Mouse (Mus musculus) megakaryocyte, embryonic 14.5 days (primary cell): ENCODE measurements at regions not wholly inside any gene's neighbourhood (a gene's known extent, or its start where the extent isn't known, plus 50 kb on each side); places are given as distances from the start of the nearest gene placed in this dataset.

Source experiments
- H3K27me3 ChIP-seq: replicated peaks from 2 replicates; pipeline ENCODE3; 2012; ENCODE audit warnings: inconsistent platforms
- H3K36me3 ChIP-seq: replicated peaks from 2 replicates; pipeline ENCODE3; 2012; ENCODE audit warnings: low read length, inconsistent platforms, mixed read lengths
- H3K4me1 ChIP-seq: 2 replicates; pipeline ENCODE4 v1.6.1; 2012; ENCODE audit warnings: inconsistent platforms
- H3K4me3 ChIP-seq: replicated peaks from 2 replicates; pipeline ENCODE3; 2012; ENCODE audit warnings: moderate library complexity, mild to moderate bottlenecking, inconsistent platforms
- H3K9me3 ChIP-seq: 2 replicates; pipeline ENCODE4 v1.6.1; 2012; ENCODE audit warnings: inconsistent platforms
- FLI1 ChIP-seq: IDR thresholded peaks from 2 replicates; pipeline ENCODE4 v1.6.1; 2012; ENCODE audit warnings: low read length, inconsistent platforms, mixed read lengths
- GATA1 ChIP-seq: IDR thresholded peaks from 3 replicates; pipeline ENCODE4 v1.6.1; 2012; ENCODE audit warnings: mixed read lengths, low read length, inconsistent platforms, borderline replicate concordance

DNA sequence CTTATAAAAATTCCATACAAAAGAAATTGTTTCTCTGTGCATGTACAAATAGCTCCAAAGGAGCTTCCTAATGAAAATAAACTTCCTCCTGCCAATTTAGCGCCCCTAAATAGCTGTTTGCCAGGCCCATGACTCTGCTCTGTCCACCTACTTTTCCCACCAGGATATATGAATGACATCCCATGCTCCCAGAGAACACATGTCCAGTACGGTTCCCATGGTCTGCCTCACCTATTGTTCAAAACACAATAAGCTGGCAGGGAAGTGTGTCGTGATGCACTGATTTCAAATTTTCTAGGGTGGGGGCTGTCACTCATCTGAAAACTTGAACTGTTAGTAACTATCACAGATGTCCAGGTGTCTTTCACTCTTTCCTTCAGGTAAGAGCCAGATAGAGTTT, 305.8 kb downstream of the Gja1 start:
- Histone ChIP-seq H3K4me1 (no peaks in the 10 kb centered on the region), H3K4me3 (no peak overlapping the region), H3K9me3 (no peaks in the 10 kb centered on the region), H3K27me3 (no peaks in the 10 kb centered on the region), H3K36me3 (no peaks in the 10 kb centered on the region)
- no peak for TF ChIP-seq FLI1
- no peak for TF ChIP-seq GATA1

DNA sequence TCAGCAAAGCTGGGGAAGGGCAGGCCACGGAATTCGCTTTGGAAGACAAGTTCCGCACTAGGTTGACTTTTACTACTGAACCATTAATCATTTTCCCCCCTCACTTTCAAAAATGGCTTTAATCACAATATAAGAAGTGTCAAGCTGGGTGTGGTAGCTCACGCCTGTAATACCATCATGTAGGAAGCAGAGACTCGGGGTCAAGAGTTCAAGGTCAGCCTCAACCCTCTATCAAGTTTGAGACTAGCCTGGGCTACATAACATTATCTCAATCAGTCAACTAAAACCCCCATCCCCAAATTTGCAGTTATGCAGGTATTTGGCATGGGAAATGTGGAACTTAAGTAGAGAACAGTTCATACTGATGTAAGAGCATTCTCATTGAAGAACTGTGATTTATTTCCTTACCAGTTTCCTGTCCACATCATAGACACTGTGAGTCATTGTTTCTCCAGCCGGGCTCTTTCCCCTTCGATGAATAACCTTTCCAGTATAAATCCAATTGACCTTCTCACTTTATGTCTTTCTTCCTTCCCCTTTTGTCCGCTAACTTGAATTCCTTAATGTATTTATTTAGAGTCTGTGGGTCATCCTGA, 308.6 kb downstream of the Gja1 start:
- no peak for TF ChIP-seq FLI1
- no peak for TF ChIP-seq GATA1
- no peaks in the 10 kb centered on the region for H3K36me3 ChIP-seq
- no peaks in the 10 kb centered on the region for H3K4me1 ChIP-seq
- no peaks in the 10 kb centered on the region for H3K27me3 ChIP-seq
- H3K4me3 ChIP-seq: no peak overlapping the region
- no peaks in the 10 kb centered on the region for H3K9me3 ChIP-seq

DNA sequence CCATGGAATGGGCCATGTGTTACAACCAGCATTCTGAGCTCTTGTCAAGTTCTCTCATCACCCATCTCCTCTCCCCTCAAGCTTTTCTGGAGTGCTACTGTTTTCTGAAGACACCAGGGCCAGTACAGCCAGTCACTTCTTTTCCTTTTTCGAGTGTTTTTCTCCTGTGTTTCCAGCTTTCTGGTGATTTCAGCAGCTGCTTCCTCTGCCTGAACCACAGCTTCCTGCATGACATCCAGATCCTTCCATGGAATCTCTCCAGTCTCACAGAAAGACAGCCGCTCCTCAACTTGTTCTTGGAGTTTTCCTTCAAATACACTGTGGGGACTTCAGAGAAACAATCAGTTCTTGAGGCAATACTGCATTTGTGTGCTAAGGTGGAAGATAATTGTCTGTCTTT, 314.3 kb downstream of the Gja1 start:
- TF ChIP-seq GATA1: no peak
- TF ChIP-seq FLI1: no peak
- no peak overlapping the region for H3K4me3 ChIP-seq
- no peaks in the 10 kb centered on the region for H3K9me3 ChIP-seq
- no peaks in the 10 kb centered on the region for H3K27me3 ChIP-seq
- 0 out of 2 replicates have a peak, but pooled peaks cover 3% of the 10 kb centered on the region for H3K4me1 ChIP-seq
- no peaks in the 10 kb centered on the region for H3K36me3 ChIP-seq

DNA sequence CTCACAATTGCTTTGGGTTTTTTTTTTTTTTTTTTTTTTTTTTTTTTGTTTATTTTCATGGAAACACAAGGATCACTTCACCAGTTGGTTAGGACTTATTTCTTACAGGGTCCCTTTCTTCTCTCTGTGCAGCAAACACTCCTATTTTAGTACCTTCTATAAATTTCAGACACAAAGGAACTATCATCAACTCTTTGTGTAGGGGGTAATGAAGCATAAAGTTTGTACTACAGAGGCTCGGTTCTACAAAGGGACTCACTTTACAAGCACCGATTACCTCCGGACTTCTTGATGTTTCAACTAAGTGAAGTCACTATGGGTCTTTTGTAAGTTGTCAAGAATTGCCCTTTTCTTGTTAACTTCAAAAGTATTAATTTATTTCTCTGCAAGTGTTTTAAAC, 318.0 kb downstream of the Gja1 start:
- H3K27me3 ChIP-seq: no peaks in the 10 kb centered on the region
- TF ChIP-seq GATA1: no peak
- no peak for TF ChIP-seq FLI1

DNA sequence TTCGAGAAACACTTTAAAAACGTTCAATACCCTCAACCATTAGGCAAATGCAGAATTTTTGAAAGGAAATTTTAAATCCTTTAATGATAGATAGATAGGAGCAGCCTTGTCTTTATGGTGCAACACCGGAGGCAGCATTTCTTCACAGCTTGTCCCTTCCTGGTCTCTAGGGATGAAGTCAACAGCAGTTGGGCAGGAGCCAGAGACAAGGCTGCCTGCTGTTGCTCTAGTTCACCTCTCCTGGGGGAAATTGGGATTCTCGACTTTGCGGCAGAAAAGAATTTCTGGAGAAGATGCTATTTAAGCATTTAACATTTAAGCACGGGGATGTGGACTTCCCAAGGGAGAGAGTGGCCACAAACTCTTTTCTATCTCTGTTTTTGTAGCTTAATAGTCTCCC, 323.0 kb downstream of the Gja1 start:
- Histone ChIP-seq H3K36me3 (no peaks in the 10 kb centered on the region), H3K9me3 (no peaks in the 10 kb centered on the region)
- TF ChIP-seq FLI1: no peak
- TF ChIP-seq GATA1: no peak

More for the DNA sequence above, 318.0 kb downstream of the Gja1 start:
- Histone ChIP-seq H3K4me3 (no peak overlapping the region), H3K9me3 (no peaks in the 10 kb centered on the region), H3K36me3 (no peaks in the 10 kb centered on the region), H3K4me1 (0 out of 2 replicates have a peak, but pooled peaks cover 3% of the 10 kb centered on the region)

DNA sequence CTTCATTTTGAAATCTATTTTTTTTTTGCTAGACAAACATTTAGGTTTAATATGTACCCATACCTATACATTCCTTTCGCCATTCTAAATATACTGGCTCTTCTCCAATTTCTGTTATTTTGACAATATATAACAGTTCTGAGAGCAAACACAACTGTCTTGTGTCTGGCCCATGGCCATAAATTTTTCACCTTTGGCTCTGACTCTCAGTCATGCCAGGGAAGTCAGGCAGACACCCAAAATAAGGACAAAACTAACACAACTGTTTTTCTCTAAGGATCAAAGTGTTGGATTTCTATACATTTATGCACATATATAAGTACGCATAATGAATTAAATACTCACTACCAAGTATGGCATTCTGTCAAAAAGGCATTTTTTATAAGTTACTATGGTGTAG, 331.3 kb downstream of the Gja1 start:
- Histone ChIP-seq H3K36me3 (no peaks in the 10 kb centered on the region), H3K27me3 (no peaks in the 10 kb centered on the region), H3K4me1 (no peaks in the 10 kb centered on the region), H3K9me3 (no peaks in the 10 kb centered on the region), H3K4me3 (no peak overlapping the region)
- TF ChIP-seq FLI1 (no peak), GATA1 (no peak)

More for the DNA sequence above, 323.0 kb downstream of the Gja1 start:
- Histone ChIP-seq H3K27me3 (no peaks in the 10 kb centered on the region), H3K4me3 (no peak overlapping the region), H3K4me1 (no peaks in the 10 kb centered on the region)

DNA sequence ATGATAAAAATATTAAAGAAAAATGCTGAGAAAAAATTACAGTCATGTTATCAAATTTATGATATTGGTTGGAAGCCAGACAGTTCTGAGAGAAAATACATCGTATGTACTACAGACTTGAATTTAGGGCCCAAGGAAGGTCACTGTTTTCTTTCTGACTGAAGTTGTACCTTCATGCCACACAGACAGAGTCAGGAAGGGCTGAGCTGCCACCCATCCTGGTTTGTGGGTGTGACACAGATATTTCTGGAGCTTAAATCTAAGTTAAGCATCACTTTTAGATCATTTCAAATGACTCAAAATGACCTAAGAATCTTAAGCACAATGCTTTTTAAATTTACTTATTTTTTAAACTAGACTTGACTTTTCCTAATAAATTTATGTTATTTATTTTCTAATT, 331.8 kb downstream of the Gja1 start:
- H3K4me3 ChIP-seq: no peak overlapping the region
- no peaks in the 10 kb centered on the region for H3K27me3 ChIP-seq
- TF ChIP-seq FLI1: no peak
- no peak for TF ChIP-seq GATA1
- H3K9me3 ChIP-seq: no peaks in the 10 kb centered on the region
- no peaks in the 10 kb centered on the region for H3K36me3 ChIP-seq
- no peaks in the 10 kb centered on the region for H3K4me1 ChIP-seq

DNA sequence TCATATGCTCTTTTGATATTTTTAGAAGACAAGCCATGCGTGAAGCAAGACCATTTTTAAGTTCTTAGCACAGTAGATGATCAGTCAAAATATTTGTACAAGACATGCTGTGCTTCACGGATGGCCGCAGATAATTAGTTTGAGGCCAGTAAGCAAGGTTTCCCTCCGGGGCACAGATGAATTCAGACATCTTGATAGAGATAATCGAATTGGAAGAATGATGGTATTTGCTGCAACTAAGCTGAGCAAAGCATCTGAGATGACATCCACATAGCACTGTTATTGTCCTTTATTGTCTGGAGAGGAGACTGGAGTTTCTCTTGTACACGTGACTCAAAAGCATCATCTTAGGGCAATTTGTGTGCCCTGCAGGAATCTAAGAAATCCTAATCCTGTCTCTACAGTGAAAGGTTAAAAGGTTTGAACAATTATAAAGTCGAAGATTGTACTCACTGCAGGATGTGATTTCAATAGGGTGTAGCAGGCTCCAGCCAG, 335.5 kb downstream of the Gja1 start:
- Histone ChIP-seq H3K4me3 (no peak overlapping the region), H3K27me3 (no peaks in the 10 kb centered on the region), H3K4me1 (no peaks in the 10 kb centered on the region), H3K9me3 (no peaks in the 10 kb centered on the region), H3K36me3 (no peaks in the 10 kb centered on the region)
- TF ChIP-seq FLI1 (no peak), GATA1 (no peak)

DNA sequence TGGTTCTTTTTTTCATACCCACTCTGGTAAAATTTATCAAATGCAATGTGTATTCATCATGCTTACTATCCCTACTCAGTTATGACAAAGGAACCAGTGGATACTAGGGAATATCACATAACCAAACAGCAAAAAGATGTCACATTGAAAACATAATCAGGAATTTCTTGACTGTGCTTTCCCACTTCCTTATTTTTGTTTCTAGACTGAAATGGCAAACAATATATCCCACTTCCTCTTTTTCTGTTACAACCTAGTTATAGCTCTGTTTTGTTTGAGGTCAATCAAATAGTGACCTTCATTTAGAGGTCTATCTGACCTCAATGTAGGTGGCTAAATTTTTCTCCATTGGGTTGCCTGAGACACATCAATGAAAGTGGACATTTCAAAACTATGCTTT, 359.9 kb downstream of the Gja1 start:
- TF ChIP-seq GATA1 (no peak), FLI1 (no peak)
- peaks cover 3% of the 10 kb centered on the region; the same call in 1 of the 2 replicates for H3K9me3 ChIP-seq

DNA sequence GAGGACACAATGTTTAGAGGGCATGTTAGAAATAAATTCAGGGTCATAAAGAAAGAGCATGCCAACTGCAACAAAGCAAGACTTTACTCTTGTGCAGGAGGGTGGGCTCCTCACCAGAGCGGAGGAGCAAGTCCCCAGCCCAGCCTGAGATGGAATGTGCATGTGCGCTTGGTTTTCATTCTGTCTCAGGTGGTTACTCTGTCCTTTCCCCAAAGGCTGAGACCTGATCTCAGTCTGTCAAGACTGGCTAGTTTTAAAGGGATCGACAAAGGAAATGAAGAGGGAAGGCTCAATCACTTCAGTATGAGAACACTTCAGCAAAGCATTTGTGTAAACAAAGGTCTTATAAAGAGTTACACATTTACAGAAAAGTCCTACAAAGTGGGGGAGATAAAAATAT, 362.5 kb downstream of the Gja1 start:
- no peaks in the 10 kb centered on the region for H3K27me3 ChIP-seq
- no peaks in the 10 kb centered on the region for H3K36me3 ChIP-seq
- peaks cover 3% of the 10 kb centered on the region; the same call in 1 of the 2 replicates for H3K9me3 ChIP-seq
- H3K4me3 ChIP-seq: no peak overlapping the region
- TF ChIP-seq FLI1 (no peak), GATA1 (no peak)
- no peaks in the 10 kb centered on the region for H3K4me1 ChIP-seq

More for the DNA sequence above, 359.9 kb downstream of the Gja1 start:
- H3K36me3 ChIP-seq: no peaks in the 10 kb centered on the region
- no peaks in the 10 kb centered on the region for H3K27me3 ChIP-seq
- no peaks in the 10 kb centered on the region for H3K4me1 ChIP-seq
- no peak overlapping the region for H3K4me3 ChIP-seq

DNA sequence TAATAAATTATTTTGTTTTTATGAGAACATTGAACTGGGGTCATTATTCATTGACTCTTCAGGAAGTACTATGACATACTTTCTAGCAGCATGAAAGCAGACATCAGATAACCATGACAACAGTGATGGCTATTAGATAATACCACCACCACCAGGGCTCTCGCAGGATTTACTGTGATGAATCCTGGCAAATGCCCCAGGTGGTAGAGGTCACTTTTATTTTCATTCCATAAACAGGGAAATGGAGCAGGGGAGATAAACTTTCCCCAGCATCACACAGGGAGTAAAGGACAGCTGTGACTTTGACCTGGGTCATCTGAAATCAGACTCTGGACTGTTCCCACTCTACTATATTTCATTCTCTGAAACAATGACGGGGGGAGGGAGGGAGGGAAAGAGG, 375.0 kb downstream of the Gja1 start:
- Histone ChIP-seq H3K36me3 (no peaks in the 10 kb centered on the region), H3K9me3 (no peaks in the 10 kb centered on the region), H3K4me3 (no peak overlapping the region), H3K4me1 (no peaks in the 10 kb centered on the region), H3K27me3 (no peaks in the 10 kb centered on the region)
- TF ChIP-seq GATA1 (no peak), FLI1 (no peak)
